Mouse (Mus musculus) testis, postnatal 14 days (tissue): ENCODE data around the gene Adam17.

Source experiments
- DNase-seq: peaks from one replicate; pipeline ENCODE4 v3.0.0; 2021; ENCODE audit warnings: low spot score

Adam17 gene

GRCm38 (mm10) chr12:21353681-21354080 is 19.8 kb downstream of the Adam17 start:
- DNase-seq = no peak

DNA sequence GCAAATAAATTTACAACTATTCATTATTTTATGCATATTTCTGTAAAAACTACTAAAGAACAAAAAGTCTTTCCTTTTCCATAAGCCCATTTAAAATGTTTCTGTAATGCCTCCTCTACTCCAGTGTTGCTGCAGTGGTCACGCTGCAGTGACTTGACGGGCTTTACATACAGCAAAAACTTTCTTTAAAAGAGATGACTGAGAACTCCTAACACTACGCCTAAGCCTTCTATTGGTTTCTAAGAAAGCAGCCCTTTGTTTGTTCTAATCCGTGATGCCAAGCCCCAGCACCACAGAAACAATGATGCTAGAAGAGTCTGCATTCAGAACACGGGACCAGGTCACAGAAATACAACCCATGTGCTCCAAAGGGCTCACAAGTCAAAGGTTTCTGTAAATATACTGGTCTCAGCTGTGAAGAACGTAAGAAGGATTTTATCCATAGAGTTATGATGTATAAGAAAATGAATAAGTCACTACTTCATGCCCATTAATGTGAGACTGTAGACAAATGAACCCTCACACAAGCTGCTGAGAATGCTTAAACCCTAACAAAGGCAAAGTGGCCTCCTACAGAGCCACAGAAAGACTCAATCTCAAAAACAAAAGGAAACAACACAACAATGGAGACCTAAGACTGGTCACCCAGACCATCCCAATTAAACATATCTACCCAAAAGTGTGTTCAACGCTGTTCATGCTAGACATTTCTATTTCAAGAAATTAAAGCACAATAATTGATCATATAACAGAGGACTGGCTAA is 23.1 kb downstream of the Adam17 start:
- no peak for DNase-seq

DNA sequence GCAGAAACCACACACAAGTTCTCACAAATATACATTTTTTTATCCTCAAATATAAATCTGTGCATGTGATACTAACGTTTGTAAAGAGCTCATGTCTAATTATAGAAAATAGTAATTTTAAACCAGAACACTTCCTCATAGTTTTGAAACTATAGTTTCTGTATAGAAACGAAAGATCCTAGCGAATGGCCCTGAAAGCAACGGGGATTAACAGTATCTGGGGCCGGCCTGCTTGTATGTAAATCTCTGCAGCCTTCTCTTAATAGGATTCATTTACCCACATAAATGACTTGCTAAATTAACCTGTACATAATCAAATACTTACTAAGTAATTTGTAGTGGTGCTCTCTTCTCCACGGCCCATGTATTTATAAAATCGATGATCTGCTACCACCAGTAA is 26.5 kb downstream of the Adam17 start:
- DNase-seq = no peak

GRCm38 (mm10) chr12:21340674-21341073 is 32.8 kb downstream of the Adam17 start:
- no peak for DNase-seq

GRCm38 (mm10) chr12:21337171-21337570 is 36.3 kb downstream of the Adam17 start:
- DNase-seq = no peak

DNA sequence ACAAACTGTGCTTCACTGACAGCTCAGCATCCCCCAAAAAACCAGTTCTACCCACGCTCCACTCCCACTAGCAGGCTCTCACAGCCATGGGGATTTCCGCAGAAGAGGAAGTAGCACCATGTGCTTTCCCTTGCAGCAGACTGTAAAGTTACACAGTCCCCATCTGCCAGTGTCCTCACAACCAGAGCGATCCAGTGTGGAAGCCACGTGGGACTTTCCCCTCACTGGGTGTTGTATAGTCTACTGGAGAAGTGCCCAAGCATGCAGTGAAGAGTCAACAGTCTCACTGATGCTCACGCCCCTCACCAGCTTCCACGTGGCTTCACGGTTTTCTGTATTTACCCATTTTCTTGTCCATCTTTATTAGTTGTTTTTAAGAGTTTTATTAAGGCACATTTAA is 37.6 kb downstream of the Adam17 start:
- DNase-seq = no peak

DNA sequence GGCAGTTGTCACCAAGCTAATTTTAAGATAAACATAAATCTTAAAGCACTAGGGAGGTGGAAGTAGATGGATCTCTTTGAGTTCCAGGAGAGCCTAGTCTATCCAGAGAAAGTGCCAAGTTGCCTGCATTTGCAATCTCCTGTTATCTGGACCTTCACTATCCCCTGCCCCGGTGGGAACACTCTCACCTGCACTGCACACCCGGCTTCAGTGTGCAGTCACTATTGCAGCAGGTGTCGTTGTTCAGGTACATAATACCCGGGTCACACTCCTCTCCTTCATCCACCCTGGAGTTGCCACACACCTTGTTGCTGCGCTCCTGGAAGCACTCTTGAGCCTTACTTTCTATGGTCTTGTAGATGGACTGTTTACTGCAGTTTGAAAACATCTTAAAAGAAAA is 39.7 kb downstream of the Adam17 start:
- DNase-seq = no peak

GRCm38 (mm10) chr12:21333021-21333420 is 40.4 kb downstream of the Adam17 start:
- no peak for DNase-seq

DNA sequence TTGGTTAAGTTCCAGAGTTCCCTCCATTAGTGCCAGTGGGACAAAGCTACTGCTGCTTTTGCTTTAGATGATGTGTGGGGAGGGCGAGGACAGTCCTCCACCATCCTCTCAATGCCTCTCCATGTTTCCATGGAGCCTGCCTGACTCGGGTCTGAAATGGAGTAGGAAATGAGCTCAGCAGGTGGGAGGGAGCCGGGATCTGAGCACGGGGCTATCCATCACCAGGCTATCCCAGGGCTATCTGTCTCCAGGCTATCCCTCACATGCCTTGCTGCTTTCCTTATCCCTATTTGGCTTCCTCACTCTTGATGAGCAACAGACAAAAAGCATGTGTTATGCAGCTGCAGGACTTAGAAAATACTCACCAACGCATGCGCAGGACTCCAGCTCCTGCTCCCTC is 41.7 kb downstream of the Adam17 start:
- no peak for DNase-seq

DNA sequence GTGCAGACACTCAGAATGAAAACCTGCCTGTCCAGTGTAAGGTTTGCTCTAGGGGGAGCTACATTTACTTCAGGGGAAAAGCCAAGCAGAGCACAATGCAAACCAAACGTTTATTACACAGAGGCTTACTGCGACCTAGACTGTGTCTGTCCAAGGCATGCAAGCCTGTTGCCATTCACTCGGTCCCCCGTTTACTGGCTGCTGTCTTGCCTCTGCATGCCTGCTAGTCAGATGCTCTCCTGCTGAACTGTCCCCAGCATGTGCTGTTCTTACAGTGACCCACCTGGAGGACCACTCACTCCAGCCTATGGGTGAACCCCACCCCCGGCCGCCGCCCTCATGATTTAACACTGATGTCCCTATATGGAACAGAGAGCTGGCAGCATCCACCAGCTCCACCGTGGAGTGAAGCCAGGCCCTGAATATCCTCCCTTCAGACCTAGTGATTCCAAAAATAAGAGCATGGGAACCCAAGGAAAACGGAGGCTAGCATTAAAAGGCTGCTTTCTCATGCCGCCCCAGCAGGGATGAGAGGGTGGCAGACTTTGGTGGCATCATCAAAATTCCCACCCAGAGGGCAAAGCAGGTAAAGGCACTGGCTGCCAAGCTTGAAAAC is 42.4 kb downstream of the Adam17 start:
- no peak for DNase-seq

DNA sequence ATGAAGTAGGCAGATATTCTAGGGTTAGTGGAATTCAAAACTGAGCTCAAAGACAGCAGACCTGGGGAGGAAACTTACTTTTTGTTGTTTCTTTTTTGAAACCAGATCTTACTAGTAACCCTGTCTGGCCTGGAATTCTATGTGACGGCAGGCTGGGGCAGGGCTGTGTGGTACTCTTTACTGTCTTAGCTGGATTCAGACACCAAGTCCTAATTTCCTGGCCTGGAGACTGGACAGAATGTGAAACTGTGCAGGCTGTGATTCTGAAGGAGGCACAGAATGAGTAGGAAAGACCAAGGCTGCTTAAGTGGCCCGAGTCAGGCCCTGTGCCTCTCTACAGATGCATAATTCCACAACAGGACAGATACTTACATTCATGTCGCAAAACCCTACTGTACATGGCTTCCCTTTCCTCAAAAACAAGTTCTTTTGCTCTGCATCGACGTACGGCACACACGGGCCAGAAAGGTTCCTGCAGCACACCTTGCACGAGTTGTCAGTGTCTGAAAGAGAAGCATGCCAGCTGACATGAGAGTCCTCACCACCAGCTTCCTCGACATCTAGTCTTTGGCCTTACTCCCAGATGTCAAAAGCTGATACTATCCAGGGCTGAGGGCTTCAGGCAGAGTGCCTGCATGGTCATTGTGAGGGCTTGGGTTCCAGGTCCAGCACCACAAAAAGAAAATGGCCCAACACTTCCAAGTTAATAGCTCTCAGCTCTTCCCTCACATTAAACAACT is 43.6 kb downstream of the Adam17 start:
- no peak for DNase-seq

- no peak for DNase-seq
These were observed 47.1 kb downstream of the Adam17 start for GRCm38 (mm10) chr12:21326325-21326724.

- DNase-seq = no peak
These were observed 48.2 kb downstream of the Adam17 start for GRCm38 (mm10) chr12:21325266-21325665.

- DNase-seq = no peak
These were observed 49.3 kb downstream of the Adam17 start for GRCm38 (mm10) chr12:21324101-21324500.

- no peak for DNase-seq
These were observed 50.6 kb downstream of the Adam17 start for GRCm38 (mm10) chr12:21322856-21323255.

- DNase-seq = no peak
These were observed 51.1 kb downstream of the Adam17 start for GRCm38 (mm10) chr12:21322296-21322695.

DNA sequence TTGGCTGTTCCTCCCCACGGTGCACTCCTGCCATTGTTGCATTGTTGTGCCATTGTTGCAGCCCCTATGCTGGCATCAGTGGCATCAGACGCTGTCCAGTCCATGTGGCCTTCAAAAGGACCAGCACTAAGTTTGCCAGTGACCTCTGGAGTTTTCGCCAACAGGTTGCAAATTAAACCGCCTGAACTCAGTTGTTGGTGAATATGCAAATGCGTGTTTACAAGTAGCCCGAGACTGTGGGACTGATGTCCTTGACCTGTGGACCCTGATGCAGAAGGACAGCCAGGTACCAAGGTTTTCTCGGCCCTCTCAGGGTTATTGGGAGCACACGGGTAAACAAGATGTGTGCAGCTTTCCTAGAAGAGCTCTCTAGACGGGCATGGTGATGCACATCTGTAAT is 52.3 kb downstream of the Adam17 start:
- DNase-seq = no peak

DNA sequence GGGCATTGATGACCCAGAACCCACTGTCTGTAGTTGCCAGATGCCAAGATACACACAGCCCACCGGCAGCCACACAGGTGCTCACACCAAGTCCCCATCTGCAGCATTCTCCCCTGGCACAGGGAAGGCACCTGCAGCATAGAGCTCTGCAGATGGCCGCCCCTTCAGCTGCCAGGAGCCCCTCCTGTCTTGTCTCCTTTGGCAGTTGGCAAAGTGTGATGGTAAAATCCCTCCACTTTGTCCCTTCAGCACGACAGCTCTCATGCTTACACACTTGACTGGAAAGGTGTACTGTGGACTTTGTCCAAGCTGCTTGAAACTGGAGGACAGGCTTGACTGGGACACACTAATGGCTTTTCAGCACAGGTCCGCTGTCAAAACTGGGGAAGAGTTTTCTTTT is 53.1 kb downstream of the Adam17 start:
- no peak for DNase-seq

DNA sequence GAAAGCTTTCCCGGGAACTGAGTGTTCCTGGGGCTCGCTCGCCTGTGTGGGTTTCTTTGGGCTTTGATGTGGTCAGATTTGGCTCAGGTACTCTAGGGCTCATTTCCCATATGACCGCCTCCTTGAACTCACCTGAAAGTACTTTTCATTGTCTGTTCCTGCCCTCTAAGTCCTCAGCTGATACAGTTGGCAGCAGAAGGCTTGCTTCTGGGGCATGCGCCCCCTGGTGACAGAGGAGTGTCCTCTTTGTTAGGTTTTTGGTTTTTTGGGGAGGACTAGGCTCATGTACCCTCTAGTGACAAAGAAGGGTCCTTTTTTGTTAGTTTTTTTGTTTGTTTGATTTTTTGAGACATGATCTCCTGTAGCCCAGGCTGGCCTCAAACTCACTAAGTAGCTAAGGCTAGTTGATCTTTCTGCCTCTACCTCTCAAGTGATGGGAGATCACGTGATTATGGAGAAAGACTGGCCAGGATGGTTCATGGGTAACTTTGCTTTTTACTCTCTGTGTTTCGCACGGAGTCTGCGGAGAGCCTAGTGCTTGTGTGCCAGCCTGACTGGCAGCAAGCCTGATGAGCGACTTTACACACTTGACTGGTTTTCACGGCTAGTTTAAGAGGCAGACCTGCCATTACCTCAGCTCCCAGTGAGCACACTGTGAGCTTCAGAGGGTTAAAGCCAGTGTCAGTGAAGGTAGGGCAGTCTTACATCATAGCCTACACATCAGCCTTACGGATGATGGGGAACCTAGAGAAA is 55.1 kb downstream of the Adam17 start:
- DNase-seq = no peak

DNA sequence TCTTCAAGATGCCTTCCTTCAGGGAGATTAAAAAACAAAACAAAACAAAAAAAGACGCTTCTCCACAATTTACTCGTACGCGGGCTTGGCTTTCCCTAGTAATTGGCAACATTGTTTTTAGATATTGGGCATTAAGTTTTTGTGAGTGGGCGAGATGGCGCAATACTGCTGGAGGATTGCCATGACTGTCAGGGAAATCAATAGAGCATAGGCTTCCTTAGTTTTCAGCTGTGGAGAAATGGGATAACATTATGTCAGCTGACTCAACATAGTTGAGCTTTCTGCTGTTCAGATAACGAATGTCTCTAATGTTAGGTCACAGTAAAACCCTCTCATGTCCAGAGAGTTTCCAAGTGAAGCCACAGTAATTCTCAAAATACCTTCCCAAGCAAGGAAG is 56.6 kb downstream of the Adam17 start:
- DNase-seq = no peak

GRCm38 (mm10) chr12:21315923-21316868 is 57.2 kb downstream of the Adam17 start, which contains the start of gene Iah1:
Iah1 (plus strand) TSS chr12:21316389.
- DNase-seq = peak; percentile 81
